Mouse (Mus musculus): ENCODE measurements around the gene Palld.

- no peak for TF ChIP-seq FLI1 (IDR thresholded peaks at IDR 0.05; ENCODE audit: low read length)
- TF ChIP-seq GATA1 (IDR thresholded peaks at IDR 0.05; ENCODE audit: borderline replicate concordance, low read length): no peak
Observed at GRCm38 (mm10) chr8:61775936-61776335, 126.6 kb downstream of the Palld start.
